Mouse (Mus musculus) regulatory T cell (primary cell): Measurements from ENCODE around the gene Mex3d.

Source experiments
- in situ Hi-C: fragments of 300-600 bp; cut with MboI, MseI; formaldehyde crosslinking; loops from one replicate; pipeline ENCODE4 v1.15.1; 2025; ENCODE audit warnings: high pct_unique_total_duplicates

Mex3d gene

GRCm38 (mm10) chr10:80387522-80387959 lies at the start of gene Mex3d:
Gene Mex3d (minus strand): TSS chr10:80387659.
- in situ Hi-C loops: no loop called here

DNA sequence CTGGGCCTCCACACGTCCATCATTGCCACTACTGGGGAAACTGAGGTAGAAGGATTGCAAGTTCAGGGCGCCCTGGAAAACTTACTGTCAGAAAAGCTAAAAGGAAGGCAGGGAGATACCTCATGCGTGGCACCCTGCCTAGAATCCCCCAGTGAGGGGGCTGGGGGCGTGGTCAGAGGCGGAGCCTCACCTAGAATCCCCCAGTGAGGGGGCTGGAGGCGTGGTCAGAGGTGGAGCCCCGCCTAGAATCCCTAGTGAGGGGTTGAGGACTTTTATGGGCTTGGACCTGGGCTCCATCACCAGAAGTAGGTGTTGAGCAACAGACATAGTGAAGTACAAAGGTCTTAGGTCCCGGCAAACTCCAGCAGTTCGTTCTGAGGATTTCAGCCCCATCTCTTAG lies 48.8 kb upstream of the Mex3d start:
- in situ Hi-C loops: no loop called here

- in situ Hi-C loops: no loop called here
These were observed 48.3 kb upstream of the Mex3d start for GRCm38 (mm10) chr10:80435764-80436163.

DNA sequence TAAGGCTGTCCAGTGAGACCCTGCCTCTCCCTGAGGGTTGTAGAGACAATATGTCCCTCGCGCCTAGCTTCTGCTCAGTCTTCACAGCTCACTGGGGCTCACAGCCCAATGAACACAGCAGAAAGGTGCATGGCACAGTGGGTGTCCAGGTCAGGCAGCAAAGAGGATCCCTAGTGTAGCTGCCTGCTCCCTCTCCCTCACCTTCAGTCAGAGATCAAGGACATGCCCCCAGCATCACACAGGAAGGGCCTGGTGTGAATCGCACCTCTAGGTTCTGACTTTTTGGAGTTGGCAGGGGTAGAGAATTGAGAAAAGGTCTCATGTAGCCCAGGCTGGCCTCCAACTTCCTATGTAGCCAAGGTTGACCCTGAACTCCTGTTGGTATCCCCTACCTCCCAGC lies 47.4 kb upstream of the Mex3d start:
- in situ Hi-C loops: no loop called here

GRCm38 (mm10) chr10:80434233-80434592 lies 46.8 kb upstream of the Mex3d start:
- in situ Hi-C loops: no loop called here

- in situ Hi-C loops: no loop called here
These were observed 46.2 kb upstream of the Mex3d start, which contains the start of gene Tcf3 for GRCm38 (mm10) chr10:80433513-80434232. Gene Tcf3 (minus strand): TSS chr10:80433647.

- in situ Hi-C loops: no loop called here
These were observed 45.6 kb upstream of the Mex3d start for GRCm38 (mm10) chr10:80432936-80433512.

- in situ Hi-C loops: no loop called here
These were observed 44.9 kb upstream of the Mex3d start for GRCm38 (mm10) chr10:80432387-80432785.

- in situ Hi-C loops: no loop called here
These were observed 44.3 kb upstream of the Mex3d start for GRCm38 (mm10) chr10:80431570-80432386.

- in situ Hi-C loops: no loop called here
These were observed 43.0 kb upstream of the Mex3d start for GRCm38 (mm10) chr10:80430375-80430980.

GRCm38 (mm10) chr10:80429800-80430199 lies 42.3 kb upstream of the Mex3d start:
- in situ Hi-C loops: no loop called here

- in situ Hi-C loops: no loop called here
These were observed 37.6 kb upstream of the Mex3d start for GRCm38 (mm10) chr10:80425041-80425440.

DNA sequence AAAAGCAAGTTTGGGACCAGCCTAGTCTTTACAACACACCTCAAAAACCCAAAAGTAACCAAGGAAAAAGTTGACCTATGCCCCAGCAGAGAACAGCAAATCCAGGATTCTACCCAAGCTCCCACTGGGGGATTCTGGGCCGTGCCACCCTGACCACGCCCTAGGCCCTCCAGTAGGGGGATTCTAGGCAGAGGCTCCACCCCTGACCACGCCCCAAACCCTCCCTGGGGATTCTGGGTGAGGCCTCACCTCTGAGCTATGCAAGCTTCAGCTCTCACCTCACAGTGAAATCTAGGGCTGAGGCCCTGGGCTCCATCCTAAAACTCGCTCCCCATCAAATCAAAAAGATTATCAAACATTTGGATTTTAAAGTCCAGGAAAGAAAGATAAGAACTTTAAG lies 36.1 kb upstream of the Mex3d start:
- in situ Hi-C loops: no loop called here

DNA sequence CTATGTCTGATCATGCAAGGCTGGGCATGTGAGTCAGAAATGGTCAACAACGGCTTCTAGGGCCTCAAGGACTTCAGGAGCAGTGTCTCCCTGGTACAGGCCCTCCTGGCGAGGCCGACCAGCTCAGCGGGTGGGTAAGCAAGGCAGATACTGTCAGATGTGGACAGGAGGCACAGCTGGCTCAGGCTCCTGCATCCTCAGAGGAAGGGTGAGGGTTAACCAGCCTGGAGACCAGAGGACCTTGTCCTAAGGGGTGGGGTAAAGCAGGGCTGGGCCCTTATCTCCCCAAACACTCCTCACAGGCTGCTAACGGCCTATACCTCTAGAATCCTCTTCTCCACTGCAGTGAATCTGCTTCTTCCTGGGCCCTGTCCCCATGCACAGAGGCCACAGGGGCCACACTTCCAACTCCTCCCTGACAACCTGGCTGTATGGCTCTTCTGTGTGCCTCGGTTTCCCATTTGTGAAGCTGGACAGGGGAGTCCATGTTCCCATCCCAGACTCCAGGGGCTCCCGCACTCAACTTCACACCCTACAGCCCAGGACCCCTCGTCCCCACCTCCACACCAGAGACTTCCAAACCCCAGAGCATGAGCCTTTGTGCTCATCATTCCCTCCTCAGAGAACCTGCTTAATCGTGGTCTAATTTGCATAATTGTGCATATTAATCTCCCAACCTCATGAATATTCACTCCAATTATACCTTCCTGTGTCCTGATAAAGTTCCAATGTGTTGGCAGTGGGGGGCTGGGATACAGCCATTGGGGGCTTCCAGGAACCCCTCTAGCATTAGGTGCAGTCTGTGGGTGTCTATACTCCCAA lies 34.4 kb upstream of the Mex3d start:
- in situ Hi-C loops: no loop called here

DNA sequence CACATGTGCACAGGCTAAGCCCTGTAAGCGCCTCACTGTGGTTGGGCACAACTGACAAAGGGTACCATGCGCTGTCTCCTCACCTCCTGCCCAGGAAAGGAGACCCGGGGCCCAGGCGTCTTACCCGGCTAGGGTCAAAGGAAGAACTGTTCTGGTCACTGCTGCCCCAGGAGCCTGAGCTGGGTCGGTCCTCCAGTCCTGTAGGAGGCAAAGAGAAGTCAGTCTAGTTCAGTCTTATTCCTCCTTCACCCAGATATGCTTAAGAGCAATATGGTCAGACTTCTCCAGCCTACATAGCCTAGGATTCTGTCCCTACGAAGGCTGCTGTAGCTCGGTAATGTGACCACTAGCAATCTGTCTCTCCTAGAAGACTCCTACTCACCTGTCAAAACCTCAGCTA lies 33.7 kb upstream of the Mex3d start:
- in situ Hi-C loops: no loop called here

GRCm38 (mm10) chr10:80420729-80421128 lies 33.3 kb upstream of the Mex3d start:
- in situ Hi-C loops: no loop called here

GRCm38 (mm10) chr10:80419419-80419818 lies 32.0 kb upstream of the Mex3d start:
- in situ Hi-C loops: no loop called here

DNA sequence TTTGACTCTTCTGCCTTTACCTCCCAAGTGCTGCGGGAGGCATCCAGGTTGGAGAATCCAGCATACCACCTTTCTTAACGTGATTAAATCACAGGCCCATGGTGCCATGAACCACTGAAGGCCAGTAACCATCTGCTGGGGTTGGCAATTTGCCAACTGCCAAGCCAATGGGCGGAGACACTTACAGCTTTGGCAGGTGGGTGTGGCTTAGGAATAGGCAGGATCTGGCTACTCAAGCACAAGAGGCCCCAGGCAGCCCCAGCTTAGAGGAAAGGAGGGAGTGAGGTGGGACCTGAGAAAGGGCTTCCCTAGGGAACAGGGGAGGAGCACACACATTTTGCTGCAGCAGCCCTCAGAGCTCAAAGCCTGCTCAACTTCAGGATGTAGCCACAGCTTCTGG lies 30.9 kb upstream of the Mex3d start:
- in situ Hi-C loops: no loop called here

- in situ Hi-C loops: no loop called here
These were observed 30.4 kb upstream of the Mex3d start for GRCm38 (mm10) chr10:80417841-80418240.

DNA sequence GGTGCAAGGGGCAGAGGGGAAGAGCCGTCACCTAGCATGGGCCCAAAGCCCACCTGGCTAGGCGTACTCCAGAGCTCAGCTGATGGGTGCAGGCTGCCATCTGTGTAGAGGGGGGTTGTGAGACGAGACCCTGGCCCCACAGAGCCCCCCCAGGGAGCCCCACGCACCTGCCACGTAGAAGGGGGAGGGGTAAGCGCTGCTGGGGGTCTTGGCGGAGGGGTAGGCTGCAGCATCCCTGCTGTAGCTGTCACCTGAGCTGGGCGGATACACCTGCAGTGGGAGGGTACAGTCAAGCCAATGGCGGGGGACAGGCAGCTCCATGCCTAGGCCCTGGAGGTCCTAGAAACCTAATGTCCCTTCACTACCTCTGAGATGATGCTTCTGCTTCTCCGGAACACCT lies 29.9 kb upstream of the Mex3d start:
- in situ Hi-C loops: no loop called here

GRCm38 (mm10) chr10:80415566-80415965 lies 28.1 kb upstream of the Mex3d start:
- in situ Hi-C loops: no loop called here
